Mouse (Mus musculus): ENCODE results near the gene Rpl19.

GRCm38 (mm10) chr11:98052129-98052988 lies 25.8 kb downstream of the Rpl19 start:
- TF ChIP-seq POLR2A (IDR thresholded peaks at IDR 0.05; ENCODE audit: insufficient read depth, low read depth, low read length) (no peak), CTCF (IDR thresholded peaks at IDR 0.05; ENCODE audit: insufficient read depth, low read depth, low read length) (no peak)
